Mouse (Mus musculus): ENCODE measurements around the gene Ctdsp2.

DNA sequence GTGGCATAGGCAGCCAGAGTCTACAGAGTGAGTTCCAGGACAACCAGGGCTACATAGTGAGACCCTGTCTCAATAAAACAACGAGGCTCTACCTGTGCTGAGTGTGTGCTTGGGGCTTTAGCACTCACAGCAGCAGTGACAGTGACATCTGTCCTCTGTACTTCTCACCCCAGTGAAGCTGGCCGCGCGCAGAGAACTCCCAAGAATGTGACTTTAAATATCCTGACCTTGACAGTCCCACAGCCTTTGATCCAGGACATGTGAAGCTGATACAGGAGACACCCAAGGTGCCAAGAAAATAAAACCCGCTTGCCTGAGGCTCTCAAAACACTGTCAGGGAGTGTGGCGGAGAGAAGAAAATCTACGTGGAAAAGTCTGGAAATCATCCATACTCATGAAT lies 37.6 kb upstream of the Ctdsp2 start:
- TF ChIP-seq CTCF (IDR thresholded peaks at IDR 0.05; ENCODE audit: low read depth) (no peak), EP300 (IDR thresholded peaks at IDR 0.05; ENCODE audit: low read depth) (no peak)
